Mouse (Mus musculus): Measurements from ENCODE around the gene Qser1. TPM values are rescaled to one million over a fixed set of nuclear protein-coding genes. Genes with fewer than 3 reads are reported as not detected.

Gene Qser1
- total RNA-seq, 1 experiment: 20.7 TPM

DNA sequence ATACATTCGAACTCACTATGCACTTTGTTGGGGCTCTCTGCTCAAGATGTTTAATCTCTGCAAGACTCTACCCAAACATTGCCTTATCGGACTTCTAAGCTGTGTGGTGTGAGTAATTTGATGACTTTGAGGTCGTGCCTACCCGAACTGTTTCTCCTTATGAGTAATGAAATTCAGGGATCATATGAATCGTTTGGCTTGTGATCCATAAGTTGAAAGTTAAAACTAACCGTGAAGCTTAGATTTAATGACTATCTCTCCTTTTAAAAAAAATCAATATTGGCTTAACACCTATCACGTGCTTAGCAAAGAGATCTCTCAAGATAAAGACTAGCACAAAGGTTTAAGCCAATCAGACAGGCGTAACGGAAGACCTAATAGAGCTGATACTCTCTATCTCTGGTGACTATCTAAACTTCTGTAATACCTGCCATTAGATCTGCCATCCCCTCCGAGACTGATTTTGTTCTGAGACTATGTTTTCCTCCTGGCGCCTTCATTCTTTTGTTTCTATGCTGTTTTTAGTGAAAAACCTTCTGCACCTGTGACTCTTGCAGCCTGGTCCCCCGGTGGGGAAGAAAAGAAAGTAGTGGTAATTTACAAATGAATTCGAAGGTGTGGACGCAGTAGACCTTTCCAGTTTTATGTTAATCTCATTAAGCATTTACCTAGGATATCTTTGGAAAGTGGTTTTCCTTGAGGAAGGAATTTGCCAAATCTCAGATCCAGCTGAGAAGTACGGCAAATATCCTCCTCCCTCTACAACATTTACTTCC, 1.2 kb upstream of the Qser1 start:
- no peak for DNase-seq (ENCODE audit: low read depth, low spot score)
- H3K36me3 ChIP-seq (ENCODE audit: control insufficient read depth, insufficient read depth, low read length, poor library complexity, severe bottlenecking): no peaks in the 10 kb centered on the region
- H3K9me3 ChIP-seq (ENCODE audit: control insufficient read depth, insufficient read depth, low read depth, low read length): no peaks in the 10 kb centered on the region
- H3K27ac ChIP-seq (ENCODE audit: insufficient read depth, low read depth, low read length, poor library complexity, severe bottlenecking): peak overlapping the region; percentile 90; the same call in 1 of the 2 replicates
- in situ Hi-C loops (cut with MboI; ENCODE audit: low sequenced_read_pairs in 2 of 2, unreplicated experiment in 2 of 2): no loop called here
- peak overlapping the region; percentile 86 to 90 for H3K4me3 ChIP-seq (ENCODE audit: insufficient read depth in 1 of 2, low read depth in 1 of 2, low read length in 2 of 2, poor library complexity in 1 of 2, severe bottlenecking in 1 of 2)
- H3K4me1 ChIP-seq (ENCODE audit: control insufficient read depth in 2 of 2, insufficient read depth in 2 of 2, low read length in 2 of 2, poor library complexity in 1 of 2): peaks cover 0 to 3% of the 10 kb centered on the region in 2 experiments; a peak in 2 of 4 replicates
- H3K9ac ChIP-seq (ENCODE audit: insufficient read depth, low read depth, low read length, poor library complexity, severe bottlenecking): peak overlapping the region; percentile 95; the same call in 1 of the 2 replicates
- TF ChIP-seq ZC3H11A (IDR thresholded peaks at IDR 0.05; ENCODE audit: borderline replicate concordance, low read depth, low read length): no peak
- no peak for TF ChIP-seq ZNF384 (IDR thresholded peaks at IDR 0.05; ENCODE audit: low read depth, low read length)
- TF ChIP-seq CHD2 (IDR thresholded peaks at IDR 0.05; ENCODE audit: low read depth, low read length): no peak; the same call in 1 of the 2 replicates
- no peak for TF ChIP-seq HCFC1 (IDR thresholded peaks at IDR 0.05; ENCODE audit: borderline replicate concordance, insufficient read depth, low read length)
- TF ChIP-seq MAFK (IDR thresholded peaks at IDR 0.05; ENCODE audit: insufficient read depth, low read depth, low read length): no peak

DNA sequence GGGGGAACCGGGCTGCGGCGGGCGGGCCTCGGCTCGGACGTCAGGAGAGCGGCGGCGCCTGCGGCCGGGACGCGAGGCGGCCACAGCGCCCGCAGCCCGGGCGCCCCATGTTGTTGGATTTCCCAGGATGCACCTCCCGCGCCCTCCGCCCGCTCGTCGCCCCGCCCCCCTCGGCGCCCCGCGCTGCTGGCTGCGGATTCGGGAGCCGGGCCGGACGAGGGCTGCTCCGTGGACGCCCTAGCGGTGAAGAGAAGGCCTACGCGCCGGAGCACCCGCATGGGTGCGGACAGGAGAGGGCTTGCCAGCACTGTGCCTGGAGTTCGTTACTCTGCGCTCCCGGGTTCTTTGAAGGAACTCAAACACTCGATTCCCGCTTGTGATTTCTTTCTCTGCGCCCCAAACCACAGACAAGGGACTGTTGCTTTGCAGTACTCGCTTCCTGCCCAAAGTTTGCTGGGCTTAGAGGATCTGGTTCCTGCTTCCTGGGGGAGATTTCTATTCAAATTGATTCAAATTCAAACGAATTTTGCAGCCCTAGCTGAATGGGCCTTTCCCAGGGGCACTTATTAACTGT, 393 bp upstream of the Qser1 start:
- in situ Hi-C loops (cut with MboI; ENCODE audit: low sequenced_read_pairs in 2 of 2, unreplicated experiment in 2 of 2): no loop called here
- Histone ChIP-seq H3K4me3 (ENCODE audit: insufficient read depth in 1 of 2, low read depth in 1 of 2, low read length in 2 of 2, poor library complexity in 1 of 2, severe bottlenecking in 1 of 2) (peak overlapping the region; percentile 86 to 90), H3K4me1 (ENCODE audit: control insufficient read depth in 2 of 2, insufficient read depth in 2 of 2, low read length in 2 of 2, poor library complexity in 1 of 2) (peaks cover 0 to 3% of the 10 kb centered on the region in 2 experiments; a peak in 2 of 4 replicates), H3K9ac (ENCODE audit: insufficient read depth, low read depth, low read length, poor library complexity, severe bottlenecking) (peak overlapping the region; percentile 95), H3K9me3 (ENCODE audit: control insufficient read depth, insufficient read depth, low read depth, low read length) (no peaks in the 10 kb centered on the region), H3K27ac (ENCODE audit: insufficient read depth, low read depth, low read length, poor library complexity, severe bottlenecking) (peak overlapping the region; percentile 90), H3K36me3 (ENCODE audit: control insufficient read depth, insufficient read depth, low read length, poor library complexity, severe bottlenecking) (no peaks in the 10 kb centered on the region)
- DNase-seq (ENCODE audit: low read depth, low spot score): peak; percentile 84
- peak; percentile 55 for TF ChIP-seq HCFC1 (IDR thresholded peaks at IDR 0.05; ENCODE audit: borderline replicate concordance, insufficient read depth, low read length)
- no peak for TF ChIP-seq MAFK (IDR thresholded peaks at IDR 0.05; ENCODE audit: insufficient read depth, low read depth, low read length)

DNA sequence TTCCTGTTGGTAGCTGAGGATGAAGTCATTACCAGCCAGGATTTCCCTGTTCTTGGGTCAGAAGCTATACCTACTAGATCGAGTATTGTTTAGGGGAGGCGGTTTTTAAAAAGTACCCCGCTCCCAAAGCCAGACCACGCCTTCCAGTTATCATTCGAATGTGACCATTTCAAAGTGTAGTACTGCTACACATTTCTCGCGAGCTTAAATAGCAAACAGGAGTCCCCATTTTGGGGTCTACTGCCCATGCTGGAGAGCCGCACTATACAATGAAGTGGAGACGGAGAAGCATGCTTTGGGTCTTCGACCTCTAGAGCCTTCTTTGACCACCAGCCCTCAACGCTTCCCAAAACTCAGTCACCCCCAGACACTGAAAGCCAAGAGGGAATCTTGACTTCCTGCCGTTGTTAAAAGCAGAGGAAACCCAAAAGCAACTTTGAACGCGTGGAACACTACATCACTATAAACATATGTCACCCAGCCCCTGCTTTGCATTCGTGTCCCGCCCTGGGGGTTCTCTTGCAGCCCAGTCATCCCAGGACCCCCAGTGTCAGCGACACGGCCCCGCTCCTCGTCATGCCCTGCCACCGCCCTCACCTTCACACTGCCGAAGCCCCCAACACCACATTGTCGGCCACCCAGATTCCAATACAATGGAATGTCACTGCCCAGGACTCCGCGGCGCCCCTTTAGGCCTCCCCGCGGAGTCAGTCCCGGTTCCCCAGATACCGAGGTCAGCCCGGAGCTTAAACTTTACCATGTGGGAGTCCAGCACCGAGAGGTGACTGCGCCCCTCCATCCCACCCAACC, 794 bp downstream of the Qser1 start:
- peak overlapping the region; percentile 95 for H3K9ac ChIP-seq (ENCODE audit: insufficient read depth, low read depth, low read length, poor library complexity, severe bottlenecking)
- H3K4me3 ChIP-seq (ENCODE audit: insufficient read depth in 1 of 2, low read depth in 1 of 2, low read length in 2 of 2, poor library complexity in 1 of 2, severe bottlenecking in 1 of 2): peak overlapping the region; percentile 86 to 90
- no peak for TF ChIP-seq ZC3H11A (IDR thresholded peaks at IDR 0.05; ENCODE audit: borderline replicate concordance, low read depth, low read length)
- TF ChIP-seq CHD2 (IDR thresholded peaks at IDR 0.05; ENCODE audit: low read depth, low read length): peak; percentile 70; the same call in 1 of the 2 replicates
- no peak for DNase-seq (ENCODE audit: low read depth, low spot score)
- H3K36me3 ChIP-seq (ENCODE audit: control insufficient read depth, insufficient read depth, low read length, poor library complexity, severe bottlenecking): no peaks in the 10 kb centered on the region
- H3K27ac ChIP-seq (ENCODE audit: insufficient read depth, low read depth, low read length, poor library complexity, severe bottlenecking): peak overlapping the region; percentile 90
- H3K4me1 ChIP-seq (ENCODE audit: control insufficient read depth in 2 of 2, insufficient read depth in 2 of 2, low read length in 2 of 2, poor library complexity in 1 of 2): peaks cover 0 to 3% of the 10 kb centered on the region in 2 experiments; a peak in 2 of 4 replicates
- no peaks in the 10 kb centered on the region for H3K9me3 ChIP-seq (ENCODE audit: control insufficient read depth, insufficient read depth, low read depth, low read length)
- in situ Hi-C loops (cut with MboI; ENCODE audit: low sequenced_read_pairs in 2 of 2, unreplicated experiment in 2 of 2): no loop called here

DNA sequence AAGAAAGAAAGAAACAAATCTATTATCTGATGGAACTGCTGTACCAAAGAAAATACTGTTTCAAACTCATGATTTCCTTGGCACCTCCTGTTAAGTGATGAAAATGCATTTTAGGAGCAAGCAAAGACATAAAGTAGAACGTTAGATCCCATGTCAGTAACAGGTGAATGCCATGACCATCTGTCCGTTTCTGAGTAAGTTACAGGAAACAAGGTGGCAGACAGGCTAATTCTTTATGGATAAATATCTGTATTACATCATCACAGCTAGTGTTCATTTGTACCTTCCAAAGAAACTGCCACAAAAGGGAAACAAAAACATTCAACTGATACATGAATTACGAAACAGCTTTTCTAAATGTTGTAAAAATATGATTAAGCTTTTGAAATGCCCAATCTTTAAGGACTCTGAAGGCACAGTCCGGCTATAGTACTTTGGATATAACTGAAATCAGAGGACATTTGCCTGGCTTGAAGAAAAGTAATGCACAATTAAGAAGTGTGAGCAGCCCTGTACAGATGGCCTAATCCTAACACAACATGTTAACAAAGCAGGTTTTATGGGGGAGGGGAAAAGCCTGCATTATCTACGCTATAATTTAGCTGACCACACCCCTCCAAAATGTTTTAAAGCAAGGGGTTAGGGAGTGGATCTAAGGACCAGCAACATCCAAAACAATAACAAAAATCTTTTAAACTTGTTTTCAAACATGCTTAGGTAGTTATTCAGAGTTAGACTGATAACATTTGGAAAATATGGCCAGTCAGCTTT, 2.2 kb downstream of the Qser1 start:
- Histone ChIP-seq H3K27ac (ENCODE audit: insufficient read depth, low read depth, low read length, poor library complexity, severe bottlenecking) (no peak overlapping the region), H3K9ac (ENCODE audit: insufficient read depth, low read depth, low read length, poor library complexity, severe bottlenecking) (no peak overlapping the region), H3K36me3 (ENCODE audit: control insufficient read depth, insufficient read depth, low read length, poor library complexity, severe bottlenecking) (no peaks in the 10 kb centered on the region), H3K4me3 (ENCODE audit: insufficient read depth in 1 of 2, low read depth in 1 of 2, low read length in 2 of 2, poor library complexity in 1 of 2, severe bottlenecking in 1 of 2) (no peak overlapping the region), H3K9me3 (ENCODE audit: control insufficient read depth, insufficient read depth, low read depth, low read length) (no peaks in the 10 kb centered on the region), H3K4me1 (ENCODE audit: control insufficient read depth in 2 of 2, insufficient read depth in 2 of 2, low read length in 2 of 2, poor library complexity in 1 of 2) (peaks cover 2 to 3% of the 10 kb centered on the region in 2 experiments; a peak in 2 of 4 replicates)
- no peak for TF ChIP-seq HCFC1 (IDR thresholded peaks at IDR 0.05; ENCODE audit: borderline replicate concordance, insufficient read depth, low read length)
- no peak for DNase-seq (ENCODE audit: low read depth, low spot score)
- in situ Hi-C loops (cut with MboI; ENCODE audit: low sequenced_read_pairs in 2 of 2, unreplicated experiment in 2 of 2): no loop called here

All from ES-E14 (cell line).